Mouse (Mus musculus) kidney, postnatal 10 days (tissue): ENCODE measurements around the gene Cacng2.

Source experiments
- DNase-seq: peaks from one replicate; pipeline ENCODE4 v3.0.0; 2021; ENCODE audit warnings: mixed read lengths

Cacng2 gene

DNA sequence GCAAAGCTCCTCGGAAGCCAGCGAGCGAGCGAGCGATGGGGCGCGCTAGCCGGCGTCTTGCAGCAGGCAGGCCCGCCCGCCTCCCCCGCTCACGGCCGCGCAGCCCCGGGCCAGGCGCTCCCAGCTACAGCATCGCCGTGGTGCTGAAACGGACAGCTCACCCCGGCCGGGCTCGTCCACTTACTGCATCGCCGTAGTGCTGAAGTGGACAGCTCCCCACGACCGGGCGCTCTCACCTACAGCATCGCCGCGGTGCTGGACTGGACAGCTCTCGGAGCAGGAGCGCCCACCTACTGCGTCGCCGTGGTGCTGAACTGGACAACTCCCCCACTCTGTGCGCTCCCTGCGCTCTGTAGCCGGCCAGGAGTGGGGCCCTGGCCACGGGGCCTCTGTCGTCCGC is at the start of gene Cacng2:
Cacng2 (minus strand) TSS at position 325 of the 400 bp plus-strand sequence.
- DNase-seq: peak; percentile 100

DNA sequence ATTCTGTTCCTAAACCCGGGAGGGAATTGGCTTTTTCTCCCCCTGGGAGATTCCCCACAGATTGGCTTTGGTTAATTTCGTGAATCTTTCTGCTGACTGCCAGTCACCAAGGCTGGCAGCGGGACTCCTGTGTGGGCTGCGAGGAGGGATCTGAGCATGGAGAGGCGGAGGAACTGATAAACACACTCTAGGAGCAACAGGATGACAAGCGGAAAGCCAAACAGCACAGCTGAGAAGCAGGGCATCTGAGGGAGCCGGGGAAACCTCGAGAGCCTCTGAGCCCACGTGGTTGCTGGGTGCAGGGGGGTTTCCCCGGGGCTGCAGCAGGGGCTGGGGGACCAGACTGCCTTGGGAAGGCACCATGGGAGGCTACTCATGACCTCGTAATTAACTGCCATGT is 49.7 kb upstream of the Cacng2 start:
- no peak for DNase-seq

DNA sequence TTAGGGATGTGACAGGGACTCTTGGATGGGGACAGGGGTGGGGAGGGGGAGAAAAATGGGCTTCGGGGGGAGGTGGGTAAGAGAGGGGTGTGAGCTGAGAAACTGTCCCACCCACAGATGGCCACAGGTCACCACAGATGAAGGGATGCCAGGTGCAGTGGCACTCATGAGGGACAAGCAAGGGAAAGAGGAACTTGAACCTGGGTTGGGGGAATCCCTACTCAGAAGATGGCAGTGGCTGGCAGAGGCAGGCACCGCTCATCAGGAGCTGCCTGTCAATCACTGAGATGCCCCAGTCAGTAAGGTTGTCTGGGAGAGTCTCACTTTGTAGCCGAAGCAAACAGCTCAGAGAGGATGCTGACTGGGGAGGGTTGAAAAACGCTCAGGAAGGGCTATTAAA is 45.5 kb upstream of the Cacng2 start:
- no peak for DNase-seq

DNA sequence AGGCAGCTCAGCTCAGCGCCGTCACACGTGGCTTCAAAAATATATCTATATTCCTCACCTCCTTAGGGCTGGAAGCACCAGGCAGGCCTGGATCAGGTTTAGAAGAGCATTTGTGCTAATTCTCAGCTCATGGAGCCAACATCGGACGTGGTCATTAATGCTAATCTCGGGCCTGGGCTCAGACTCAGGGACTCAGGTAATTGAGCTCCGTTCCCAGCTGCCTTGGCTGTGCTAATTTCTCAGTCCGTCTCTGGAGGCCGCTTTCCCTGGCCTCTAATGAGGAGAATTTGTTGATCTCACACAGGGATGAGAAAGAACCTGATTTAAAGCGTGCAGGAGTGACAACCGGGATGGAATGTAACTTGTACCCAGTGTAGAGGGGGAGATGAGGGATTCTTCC is 44.6 kb upstream of the Cacng2 start:
- DNase-seq: no peak

DNA sequence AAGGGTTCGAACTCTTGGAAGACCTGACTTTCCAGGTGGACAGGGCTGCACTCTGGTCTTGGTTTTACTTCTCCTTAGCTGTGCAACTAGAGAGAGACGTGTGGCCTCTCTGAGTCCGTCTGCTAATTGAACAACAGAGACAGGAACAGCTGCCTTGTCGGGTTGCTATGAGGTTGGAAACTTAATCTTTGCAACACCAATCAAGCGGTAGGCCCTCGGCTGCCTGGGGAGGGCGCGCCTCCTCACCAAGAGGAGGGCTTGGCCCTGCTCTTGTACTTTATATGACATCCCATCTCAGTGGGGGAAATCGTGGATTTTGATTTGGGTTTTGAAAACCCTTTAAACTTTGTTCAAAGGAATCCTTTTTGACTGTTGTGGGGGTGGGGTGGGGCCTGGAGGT is 42.1 kb upstream of the Cacng2 start:
- DNase-seq: no peak

DNA sequence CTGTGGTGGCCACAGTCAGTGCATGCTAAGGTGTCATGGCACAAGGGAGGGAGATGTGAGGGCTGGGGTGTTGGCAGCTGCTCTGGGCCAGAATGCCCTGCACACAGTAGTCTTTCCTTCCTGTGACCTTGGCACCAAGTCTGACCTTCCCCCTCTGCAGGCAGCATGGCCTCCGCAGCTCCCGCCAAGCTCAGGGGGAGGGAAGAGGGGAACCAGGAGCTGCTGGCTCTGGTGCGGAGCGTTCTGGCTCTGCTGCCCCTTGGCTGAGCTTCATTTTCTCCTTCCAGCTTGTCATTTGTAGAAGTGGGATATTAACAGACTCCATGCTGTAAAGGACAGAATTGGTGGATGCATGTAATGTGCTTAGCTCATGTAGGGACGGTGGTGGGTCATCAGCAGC is 38.5 kb upstream of the Cacng2 start:
- no peak for DNase-seq

DNA sequence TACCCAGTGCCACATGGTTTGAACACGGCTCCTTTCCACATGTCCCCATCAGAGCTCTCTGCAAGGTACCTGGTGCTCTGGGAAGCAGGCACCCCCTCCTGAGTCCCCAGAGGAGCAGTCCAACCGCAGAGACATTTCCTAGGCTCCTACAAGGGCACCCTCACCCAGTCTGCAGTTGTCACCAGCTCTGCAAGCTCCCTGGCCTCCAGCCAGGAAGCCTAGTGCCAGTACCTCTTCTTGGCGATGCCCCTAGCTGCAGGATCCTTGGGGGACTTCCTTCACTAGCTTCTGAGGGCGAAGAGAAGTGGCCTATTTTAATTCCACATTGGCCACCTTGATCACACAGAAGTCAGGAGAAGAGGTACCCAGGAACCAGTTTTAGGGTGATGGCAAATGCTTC is 38.0 kb upstream of the Cacng2 start:
- DNase-seq: no peak

DNA sequence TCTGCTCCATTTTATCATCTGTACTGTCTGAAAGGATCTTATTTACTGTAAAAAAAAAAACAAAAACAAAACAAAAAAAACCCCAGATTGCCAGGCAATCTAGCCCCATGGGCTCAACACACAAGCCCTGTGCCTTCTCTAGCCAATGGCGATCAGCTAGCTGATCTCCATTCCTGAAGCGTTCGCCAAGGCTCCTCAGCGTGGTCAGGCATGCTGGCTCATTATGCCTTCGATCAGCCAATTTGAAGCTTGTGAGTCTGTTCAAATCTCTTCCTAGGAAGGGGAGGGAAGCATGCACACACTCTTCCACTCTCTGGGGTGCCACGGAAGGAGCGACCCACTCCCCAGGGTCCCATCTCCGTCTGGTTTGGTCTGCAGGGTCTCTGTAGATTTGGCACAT is 37.5 kb upstream of the Cacng2 start:
- no peak for DNase-seq

DNA sequence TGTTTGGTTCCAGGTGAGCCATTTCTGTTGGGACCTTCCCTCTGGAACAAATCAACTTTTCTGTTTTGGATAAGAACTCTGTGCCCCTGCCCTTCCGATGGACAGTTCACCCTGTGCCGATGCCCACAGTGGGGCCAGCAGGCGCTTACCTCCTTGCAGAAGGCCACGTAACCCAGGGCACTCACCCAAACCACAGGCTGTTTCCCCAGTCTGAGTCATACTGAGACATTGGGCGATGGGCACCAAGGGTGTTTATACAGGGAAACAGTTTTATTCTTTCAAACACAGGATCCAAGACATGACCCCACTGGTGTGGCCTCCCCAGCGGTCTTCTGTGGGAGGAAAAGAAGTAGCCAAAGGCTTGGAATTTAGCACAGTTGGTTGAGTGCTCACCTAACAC is 35.6 kb upstream of the Cacng2 start:
- DNase-seq: no peak

DNA sequence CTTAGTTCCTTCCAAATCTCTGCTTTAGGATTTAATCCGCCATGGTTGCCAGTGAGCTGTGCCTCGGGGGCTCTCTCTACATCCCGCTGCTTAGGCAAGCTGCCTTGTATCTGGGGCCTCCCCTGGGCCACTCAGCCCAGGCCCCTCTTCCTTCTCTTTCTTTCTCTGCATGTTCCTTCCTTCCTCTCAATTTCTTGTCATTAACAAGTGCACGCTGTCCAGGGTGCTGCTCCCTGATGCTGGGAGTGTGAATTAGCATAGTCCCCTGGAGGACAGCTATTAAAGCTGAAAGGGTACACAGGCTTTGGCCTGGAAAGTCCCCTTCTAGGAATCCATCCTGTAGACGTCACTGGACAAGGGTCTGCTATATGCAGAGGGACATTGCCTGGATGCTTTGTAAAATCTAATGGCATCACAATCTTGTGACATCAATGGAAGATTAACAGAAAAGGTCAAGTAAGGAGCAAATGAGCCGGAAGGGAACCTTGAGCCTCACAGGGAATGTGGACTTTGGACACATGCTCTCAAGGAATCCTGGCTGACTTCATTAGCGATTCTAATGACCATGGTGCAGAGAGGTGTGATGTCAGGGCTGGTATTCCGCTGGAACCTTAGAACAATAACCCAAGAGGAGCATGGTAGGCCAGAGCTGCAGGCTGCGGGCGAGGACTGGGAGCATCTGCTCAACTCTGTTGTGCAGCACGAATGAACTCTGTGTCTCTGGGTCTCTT is 33.4 kb upstream of the Cacng2 start:
- peak; percentile 49 for DNase-seq

DNA sequence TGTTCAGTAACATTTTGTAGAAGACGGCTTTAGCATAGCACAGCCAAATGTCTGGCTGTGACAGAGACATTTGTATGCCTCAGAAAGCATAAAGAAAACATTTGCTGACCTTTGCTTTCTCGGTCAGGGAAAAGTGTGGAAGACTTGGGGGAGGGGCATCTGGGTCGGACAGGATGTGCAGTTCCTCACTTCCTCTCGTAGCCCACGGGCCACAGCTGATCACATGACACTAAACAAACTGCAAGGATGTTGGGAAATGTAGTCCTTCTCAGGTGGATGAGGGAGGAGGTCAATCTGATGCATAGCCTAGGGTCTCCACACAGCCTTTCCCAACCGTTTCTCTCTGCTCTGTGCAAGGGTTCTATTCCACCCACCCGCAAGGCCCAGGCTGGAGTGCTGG is 28.7 kb upstream of the Cacng2 start:
- no peak for DNase-seq

DNA sequence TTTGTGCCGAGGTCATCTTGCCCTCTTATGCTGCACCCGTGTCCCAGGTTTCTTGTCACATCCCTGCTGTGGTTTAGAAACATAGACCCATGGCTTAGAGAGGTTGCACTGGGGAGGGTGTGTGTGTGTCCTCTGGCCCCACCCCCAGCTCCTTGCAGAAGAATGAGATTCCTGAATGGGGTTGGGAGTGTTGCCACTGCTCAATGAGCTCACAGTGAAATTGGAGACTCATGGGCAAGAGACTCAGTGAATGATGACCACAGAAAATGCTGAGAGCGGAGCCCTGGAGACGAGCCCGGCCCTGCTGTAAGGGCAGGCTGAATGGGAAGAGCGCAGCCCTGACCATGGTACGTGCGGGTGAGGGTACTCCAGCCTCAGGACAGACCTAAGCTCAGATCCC is 20.4 kb upstream of the Cacng2 start:
- no peak for DNase-seq

DNA sequence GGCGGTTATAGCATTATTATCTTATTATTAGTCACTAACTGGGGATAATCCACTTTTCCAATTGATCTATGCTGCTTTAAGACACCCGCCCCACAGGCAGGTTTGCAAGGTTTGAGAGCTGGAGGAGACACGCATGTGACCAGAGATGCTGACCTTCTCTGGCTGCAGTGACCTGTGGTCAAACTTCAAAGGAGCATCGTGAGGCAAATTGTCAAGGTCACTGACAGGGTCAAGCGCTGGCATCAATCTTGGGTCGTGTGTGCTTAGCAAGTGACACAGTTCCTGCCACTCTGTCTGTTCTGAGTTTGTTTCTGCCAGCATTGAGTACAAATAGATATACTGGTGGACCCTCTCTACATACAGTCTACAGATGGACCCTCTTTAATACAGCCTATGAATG is 14.8 kb upstream of the Cacng2 start:
- DNase-seq: no peak

DNA sequence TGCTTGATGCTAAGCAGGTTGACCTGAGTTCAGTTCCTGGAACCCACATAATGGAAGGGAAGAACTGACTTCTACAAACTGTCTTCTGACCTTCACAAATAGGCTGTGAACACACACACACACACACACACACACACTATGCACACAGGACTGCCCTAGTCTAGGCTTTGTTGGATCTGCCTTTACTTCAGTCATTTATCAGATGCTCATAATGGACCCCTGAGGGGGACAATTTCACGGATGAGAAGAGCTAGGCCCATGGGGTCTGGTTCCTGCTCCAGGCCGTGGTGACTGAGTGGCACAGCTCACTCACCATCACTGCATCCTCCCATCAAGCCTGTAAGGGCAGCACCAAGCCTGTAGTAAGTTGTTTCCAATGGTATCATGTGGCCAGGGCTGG is 13.6 kb upstream of the Cacng2 start:
- no peak for DNase-seq

DNA sequence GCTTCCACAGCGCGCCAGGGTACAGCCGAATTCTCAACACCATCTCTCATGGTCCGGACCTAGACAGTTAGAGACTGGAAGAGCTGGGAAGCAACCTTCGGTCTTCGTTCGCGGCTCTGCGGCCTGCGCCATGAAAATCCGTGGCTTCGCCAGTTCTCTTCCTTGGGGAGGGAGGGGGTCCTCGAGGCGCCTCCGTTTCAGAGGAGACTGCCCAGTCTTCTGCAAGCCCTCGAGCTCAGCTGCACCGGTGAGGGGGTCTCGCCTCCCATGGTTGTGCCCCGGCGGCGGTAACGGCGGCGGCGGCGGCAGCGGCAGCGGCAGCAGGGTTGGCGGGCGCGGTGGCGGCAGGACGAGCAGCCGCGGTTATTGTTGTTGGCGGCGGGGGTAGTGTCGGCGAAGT is 580 bp downstream of the Cacng2 start:
- DNase-seq: no peak

DNA sequence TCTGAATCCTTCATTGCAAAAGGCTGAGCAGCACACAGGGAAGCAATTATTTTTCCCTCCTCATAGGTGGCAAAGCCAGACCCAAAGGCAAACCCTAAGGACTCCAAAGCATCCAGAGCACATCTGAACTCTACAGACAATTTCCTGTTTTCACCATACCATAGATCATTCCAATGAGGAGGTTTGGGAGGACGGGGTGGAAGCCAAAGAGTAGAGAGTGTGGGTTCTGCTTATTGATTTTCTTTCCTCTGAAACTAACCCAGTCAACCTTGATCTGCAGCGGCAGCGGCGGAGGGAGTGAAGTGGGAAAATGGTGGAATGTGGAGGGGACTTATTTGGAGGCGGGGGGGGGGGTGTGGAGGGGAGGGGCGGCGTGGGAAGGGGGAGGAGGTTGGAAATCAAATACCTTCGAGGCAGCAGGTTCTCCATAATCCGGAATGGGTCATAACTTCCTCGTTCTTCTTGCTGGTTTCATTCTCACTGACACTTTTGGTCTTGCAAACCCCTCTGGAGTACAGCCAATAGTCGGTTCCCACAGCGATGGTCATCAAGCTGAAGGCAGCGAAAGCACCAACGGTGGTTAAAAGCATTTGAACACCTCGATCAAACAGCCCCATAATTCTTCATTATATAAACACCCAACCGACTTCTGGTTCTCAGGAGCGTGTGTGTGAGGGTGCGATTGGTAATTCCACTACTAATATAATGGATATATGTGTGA is 1.4 kb downstream of the Cacng2 start:
- no peak for DNase-seq

DNA sequence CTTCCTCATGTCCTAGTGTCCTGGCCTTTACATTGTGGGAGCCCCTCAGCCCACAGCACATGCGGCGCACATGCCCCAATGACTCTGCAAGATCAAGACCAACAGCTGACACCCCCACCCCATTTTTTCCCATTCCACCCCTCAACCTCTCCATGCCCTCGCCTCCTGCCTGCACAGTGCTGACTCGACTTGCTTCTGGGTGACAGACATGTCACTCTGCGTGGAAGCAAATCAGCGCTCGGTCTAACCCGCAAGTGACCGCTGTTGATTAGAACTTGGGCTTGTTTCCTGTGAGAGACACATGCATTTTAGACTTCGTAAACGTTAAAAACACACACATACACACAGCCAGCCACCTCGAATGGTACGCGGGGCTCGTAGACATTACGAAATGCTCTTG is 2.1 kb downstream of the Cacng2 start:
- no peak for DNase-seq

DNA sequence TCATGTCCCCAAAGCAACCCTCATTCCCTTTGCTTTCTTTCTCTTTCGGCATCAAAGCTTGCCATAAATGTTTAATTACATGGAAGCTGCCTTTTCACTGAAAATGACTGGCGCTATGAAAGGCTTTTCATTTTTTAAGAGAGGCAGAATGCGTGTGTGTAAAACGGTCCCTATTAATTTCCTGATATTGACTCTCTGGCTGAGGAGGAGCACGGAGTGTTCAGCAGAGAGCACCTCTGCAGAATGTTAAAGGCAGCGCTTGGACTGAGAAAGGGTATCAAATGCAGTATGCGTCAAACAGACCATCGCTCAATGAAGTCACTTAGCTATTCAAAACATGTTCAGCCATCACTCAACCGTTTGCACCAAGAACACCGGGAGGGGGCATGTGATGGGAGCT is 2.9 kb downstream of the Cacng2 start:
- DNase-seq: no peak

DNA sequence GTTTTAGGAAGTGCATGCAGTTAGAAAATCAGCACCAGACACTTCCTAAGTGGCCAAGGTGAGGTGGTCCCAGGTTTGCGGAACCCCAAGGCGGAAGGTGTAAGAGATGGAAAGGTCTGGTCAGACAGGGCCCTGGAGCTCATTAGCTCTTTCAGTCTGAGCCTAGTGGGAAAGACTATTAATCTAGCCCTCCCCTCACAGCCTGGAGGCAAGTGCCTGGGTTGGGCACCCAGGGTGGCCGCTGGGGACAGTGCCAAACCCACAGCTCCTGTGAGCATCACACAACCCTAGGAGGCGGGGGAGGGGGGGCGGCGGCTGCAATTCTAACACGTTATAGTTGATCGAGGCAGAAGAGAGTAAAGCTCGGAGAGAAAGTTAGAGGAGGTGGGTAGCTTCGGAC is 3.6 kb downstream of the Cacng2 start:
- no peak for DNase-seq

DNA sequence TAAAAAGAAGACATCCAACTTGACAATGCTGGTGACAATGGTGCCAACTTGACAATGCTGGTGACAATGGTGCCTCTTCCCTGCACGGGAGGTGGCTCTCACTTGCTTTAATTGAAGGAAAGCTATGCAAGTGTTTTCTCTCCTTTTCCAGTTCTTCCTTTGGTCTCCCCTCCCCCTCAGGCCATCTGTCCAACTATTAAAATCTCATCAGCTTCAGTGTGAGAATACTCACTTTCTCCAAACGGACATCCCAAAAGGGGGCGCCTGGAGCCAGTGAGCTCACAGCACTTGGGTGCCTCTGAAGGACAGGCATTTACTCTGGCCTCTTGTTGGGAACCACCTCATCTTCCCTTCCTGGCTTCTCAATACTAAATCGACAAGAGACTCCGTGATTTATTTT is 20.3 kb downstream of the Cacng2 start:
- no peak for DNase-seq

DNA sequence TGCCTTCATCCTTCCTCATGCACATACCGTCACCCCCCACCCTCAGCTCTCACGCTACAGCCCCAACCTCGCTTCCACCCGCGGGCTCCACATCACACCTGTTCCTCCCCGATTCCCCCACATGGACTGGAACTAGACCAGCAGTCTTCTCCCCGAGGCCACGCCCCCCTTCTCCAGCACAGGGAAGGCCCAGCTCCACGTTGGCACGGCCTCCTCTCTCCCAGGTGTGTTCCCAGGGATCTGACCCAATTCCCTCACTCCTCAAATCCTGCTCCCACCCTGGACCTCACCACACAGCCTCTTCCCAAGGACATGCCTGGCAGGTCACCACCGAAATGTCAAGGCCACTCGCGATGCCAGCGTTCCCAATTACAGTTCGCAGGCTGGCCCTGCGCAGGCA is 23.8 kb downstream of the Cacng2 start:
- DNase-seq: no peak

DNA sequence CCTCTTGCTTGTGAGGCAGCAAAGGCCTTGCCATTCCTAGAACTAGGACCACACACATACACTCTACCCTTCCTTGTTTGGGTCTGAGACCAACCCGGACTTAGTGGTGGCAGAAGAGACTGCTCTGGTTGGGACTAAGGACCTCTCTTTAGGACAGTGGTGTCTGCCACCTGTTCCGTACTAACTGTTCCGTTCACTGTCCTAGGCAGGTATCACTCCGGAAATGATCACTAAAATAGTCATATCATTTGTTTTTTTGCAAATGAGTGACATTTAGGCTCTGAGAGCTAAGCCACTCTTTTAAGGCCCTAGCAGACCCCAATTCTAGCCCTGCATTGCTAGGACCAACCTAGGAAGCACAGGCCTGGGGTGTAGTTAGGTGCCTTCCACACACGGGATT is 26.2 kb downstream of the Cacng2 start:
- DNase-seq: no peak

DNA sequence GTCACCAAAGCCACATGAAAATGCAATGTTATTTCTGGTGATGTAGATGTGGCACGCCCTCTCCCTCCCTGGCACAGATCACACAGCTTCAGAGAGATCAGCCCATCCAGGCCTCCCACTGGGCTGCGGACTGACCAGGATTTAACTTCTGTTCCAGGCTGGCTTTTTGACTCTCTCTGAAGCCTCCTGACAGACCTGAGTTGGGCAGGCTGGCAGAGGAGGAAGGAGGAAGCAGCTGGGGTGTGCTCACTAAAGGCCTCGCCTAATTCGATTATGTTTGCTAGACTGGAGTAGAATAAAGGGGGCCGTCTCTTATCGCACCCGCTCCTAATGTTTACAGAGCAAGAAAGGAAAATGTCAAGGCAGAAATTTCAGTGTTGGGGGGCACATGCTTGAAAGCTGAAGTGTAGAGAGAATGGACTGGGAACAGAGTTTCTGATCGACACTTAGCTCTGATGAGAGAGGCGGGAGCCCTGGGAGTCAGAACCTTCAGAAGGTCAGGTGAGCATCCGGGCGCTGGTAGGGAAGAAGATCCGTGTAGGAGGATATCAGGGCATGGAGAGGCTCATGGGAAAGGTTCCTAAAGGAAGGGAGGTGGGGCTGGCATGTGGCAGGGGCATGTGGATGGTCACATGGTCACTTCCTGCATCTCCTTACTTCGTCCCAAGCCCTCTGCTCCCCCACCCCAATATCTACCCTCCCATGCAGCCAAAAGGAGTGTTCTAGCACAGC is 36.8 kb downstream of the Cacng2 start:
- no peak for DNase-seq

DNA sequence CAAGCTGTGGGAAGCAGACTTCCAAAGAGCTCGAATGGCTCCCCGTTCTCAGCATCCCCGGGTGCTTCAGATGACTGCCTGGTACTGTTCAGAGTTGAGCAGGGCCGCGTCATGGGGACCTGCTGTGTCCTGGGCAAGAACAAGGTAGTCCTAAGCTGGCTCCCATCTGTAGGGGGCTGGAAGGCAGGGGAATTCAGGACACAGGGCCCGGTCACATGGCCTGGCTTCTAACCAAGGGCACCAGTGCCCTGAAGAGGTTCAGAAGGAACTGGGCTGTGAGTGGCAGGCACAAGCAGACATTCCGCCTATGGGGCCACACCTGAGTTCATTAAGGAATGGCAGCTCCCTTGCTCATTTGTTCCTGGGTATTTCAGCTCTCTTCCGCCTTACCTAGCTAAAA is 37.7 kb downstream of the Cacng2 start:
- DNase-seq: no peak
